Comparison of ENCODE assay signal across 20 mouse cellular contexts in genomic region chr7:64166724-64167123, GRCm38 (mm10). TPM values are rescaled to one million over a fixed set of nuclear protein-coding genes. Genes with fewer than 3 reads are reported as not detected.
A peak's percentile ranks its signal among the peaks of the same experiment; 100 is the strongest.
DNase-seq lines count a peak whose midpoint lies in the region; ATAC-seq and TF ChIP-seq lines count a peak whose summit lies in the region.
"Had no signal": no experiment of that assay in that cellular context is flagged by ENCODE, and none has a peak within 500 bp of the region (broad histone marks: within the 10 kb centered on the region; RNA-seq: fewer than 3 reads in every experiment).

No protein-coding gene starts in this region.

- DNase-seq in frontal cortex, postnatal 10 days (ENCODE audit: low spot score in 2 of 2), result no peak
- peak; percentile 7 for DNase-seq in kidney, adult 2 months
- peak; percentile 14 for DNase-seq in heart, postnatal 0 days (ENCODE audit: low spot score)
- DNase-seq in lung, postnatal 25 days (ENCODE audit: low spot score), result peak; percentile 66
- no peak for DNase-seq in cerebellum, adult 11-12 months
- DNase-seq in testis, postnatal 14 days (ENCODE audit: low spot score), result no peak
- DNase-seq: adrenal gland, adult 2 months; cerebellum, adult 9-11 months; kidney, adult 9 months; kidney, postnatal 36 days; right cerebral cortex, adult 18-20 months had no signal

- no peaks in the 10 kb centered on the region for H3K9me3 ChIP-seq in kidney, embryonic 15.5 days (replicated peaks)
- H3K9me3 ChIP-seq in heart, postnatal 0 days (replicated peaks; ENCODE audit: control insufficient read depth, low read length), result no peaks in the 10 kb centered on the region
- H3K9me3 ChIP-seq: forebrain, embryonic 13.5 days; midbrain, embryonic 12.5 days; neural tube, embryonic 13.5 days had no signal

- peak; percentile 61; the same call in 1 of the 2 replicates for ATAC-seq in frontal cortex, adult (ENCODE audit: low TSS enrichment)
- ATAC-seq in kidney, embryonic 15.5 days (replicated peaks; ENCODE audit: low FRiP score), result no peak
- peak; percentile 39; the same call in 1 of the 2 replicates for ATAC-seq in heart, postnatal 0 days (ENCODE audit: insufficient read depth, low read depth)
- ATAC-seq: forebrain, embryonic 13.5 days had no signal

- no peak for TF ChIP-seq POLR2A in kidney, adult 2 months (IDR thresholded peaks at IDR 0.05; ENCODE audit: low read depth, low read length)

- no peak overlapping the region for H3K9ac ChIP-seq in kidney, embryonic 15.5 days
- no peak overlapping the region for H3K9ac ChIP-seq in heart, postnatal 0 days (replicated peaks; ENCODE audit: low read depth, low read length)
- H3K9ac ChIP-seq: forebrain, embryonic 13.5 days; hindbrain, embryonic 14.5 days; midbrain, embryonic 12.5 days; neural tube, embryonic 13.5 days had no signal

- TF ChIP-seq EP300 in heart, postnatal 0 days (IDR thresholded peaks at IDR 0.05; ENCODE audit: low read depth), result no peak

- TF ChIP-seq CTCF in kidney, adult 2 months (conservative IDR thresholded peaks at IDR 0.05; ENCODE audit: insufficient read depth, insufficient read length, low read depth, low read length), result no peak
- no peak for TF ChIP-seq CTCF in heart, postnatal 0 days (IDR thresholded peaks at IDR 0.05; ENCODE audit: low read depth)

- no peaks in the 10 kb centered on the region for H3K27me3 ChIP-seq in kidney, adult 2 months (replicated peaks; ENCODE audit: control insufficient read depth, insufficient read depth, low read length)
- H3K27me3 ChIP-seq in kidney, embryonic 15.5 days, result no peaks in the 10 kb centered on the region
- no peaks in the 10 kb centered on the region for H3K27me3 ChIP-seq in heart, postnatal 0 days (ENCODE audit: control insufficient read depth, insufficient read depth, low read length)
- H3K27me3 ChIP-seq: forebrain, embryonic 13.5 days; midbrain, embryonic 12.5 days; neural tube, embryonic 13.5 days had no signal

- H3K4me2 ChIP-seq in kidney, embryonic 15.5 days, result no peak overlapping the region
- no peak overlapping the region for H3K4me2 ChIP-seq in heart, postnatal 0 days (ENCODE audit: low read depth, low read length)
- H3K4me2 ChIP-seq: forebrain, embryonic 13.5 days; hindbrain, embryonic 14.5 days; liver, embryonic 11.5 days; midbrain, embryonic 12.5 days; neural tube, embryonic 13.5 days had no signal

- no peaks in the 10 kb centered on the region for H3K4me1 ChIP-seq in kidney, adult 2 months (ENCODE audit: control insufficient read depth, insufficient read depth, low read length)
- H3K4me1 ChIP-seq in kidney, embryonic 15.5 days, result no peaks in the 10 kb centered on the region
- H3K4me1 ChIP-seq in heart, postnatal 0 days (ENCODE audit: control insufficient read depth, insufficient read depth), result no peaks in the 10 kb centered on the region

- H3K4me3 ChIP-seq in kidney, adult 2 months (ENCODE audit: insufficient read depth, low read depth, low read length), result no peak overlapping the region
- no peak overlapping the region for H3K4me3 ChIP-seq in kidney, embryonic 15.5 days (replicated peaks)
- H3K4me3 ChIP-seq in heart, postnatal 0 days (ENCODE audit: low read depth, low read length), result no peak overlapping the region
- H3K4me3 ChIP-seq: forebrain, embryonic 13.5 days; midbrain, embryonic 12.5 days; neural tube, embryonic 13.5 days had no signal

- no peaks in the 10 kb centered on the region for H3K36me3 ChIP-seq in kidney, adult 2 months (ENCODE audit: control insufficient read depth, insufficient read depth, low read length)
- H3K36me3 ChIP-seq in kidney, embryonic 15.5 days, result no peaks in the 10 kb centered on the region
- no peaks in the 10 kb centered on the region for H3K36me3 ChIP-seq in heart, postnatal 0 days (replicated peaks; ENCODE audit: control insufficient read depth, insufficient read depth, low read length)
- H3K36me3 ChIP-seq: midbrain, embryonic 12.5 days; neural tube, embryonic 13.5 days had no signal

- H3K27ac ChIP-seq in kidney, adult 2 months (ENCODE audit: insufficient read depth, low read depth, low read length), result no peak overlapping the region
- no peak overlapping the region for H3K27ac ChIP-seq in kidney, embryonic 15.5 days
- H3K27ac ChIP-seq in heart, postnatal 0 days (ENCODE audit: low read depth), result no peak overlapping the region
- H3K27ac ChIP-seq: forebrain, embryonic 13.5 days; hindbrain, embryonic 14.5 days; midbrain, embryonic 12.5 days; neural tube, embryonic 13.5 days had no signal

RNA-seq across cellular contexts. Expression of gene Trpm1, which starts 13.1 kb away (rescaled TPM):
- 0.31 and 0.60 TPM in 2 replicates for polyA plus RNA-seq in kidney, adult 2 months (2012; rRNA removed)
- not detected in 2 replicates for polyA plus RNA-seq in kidney, embryonic 15.5 days (2015; fragmentation: Nextera tagmentation; extraction: Ambion mirVana)
- total RNA-seq in heart, postnatal 0 days (2014; rRNA removed; ENCODE audit: low replicate concordance), result not detected in 2 replicates
- 0.14 and 0.21 TPM in 2 replicates for polyA plus RNA-seq in heart, postnatal 0 days (2015; fragmentation: Nextera tagmentation; extraction: Ambion mirVana)
- total RNA-seq: adrenal gland, adult 2 months; monocyte, adult 5-6 weeks had no signal
- polyA plus RNA-seq: adrenal gland, adult 2 months; intestine, embryonic 14.5 days; neural tube, embryonic 13.5 days had no signal

Comparison
In these comparisons a context has a peak if more than half of its experiments do, and no peak if none do; other contexts are left out.
1. DNase-seq: peak in kidney, adult 2 months (single experiment), heart, postnatal 0 days (single experiment) and lung, postnatal 25 days (single experiment); none in frontal cortex, postnatal 10 days (0 of 2), cerebellum, adult 11-12 months (single experiment) and testis, postnatal 14 days (single experiment).